In genomic region chr10:75222611-75222998, GRCm38 (mm10) we compare ENCODE assay signal across 9 mouse cellular contexts. TPM values are rescaled to one million over a fixed set of nuclear protein-coding genes. Genes with fewer than 3 reads are reported as not detected.
A peak's percentile ranks its signal among the peaks of the same experiment; 100 is the strongest.
DNase-seq lines count a peak whose midpoint lies in the region; ATAC-seq lines count a peak whose summit lies in the region.
"Had no signal": no experiment of that assay in that cellular context is flagged by ENCODE, and none has a peak within 500 bp of the region (broad histone marks: within the 10 kb centered on the region; RNA-seq: fewer than 3 reads in every experiment).

No protein-coding gene starts in this region.

- no peaks in the 10 kb centered on the region for H3K4me1 ChIP-seq in forebrain, embryonic 11.5 days (replicated peaks; ENCODE audit: control insufficient read depth, insufficient read depth, low read length)
- H3K4me1 ChIP-seq in hindbrain, embryonic 11.5 days (replicated peaks; ENCODE audit: control insufficient read depth, insufficient read depth, low read length): no peaks in the 10 kb centered on the region

- no peaks in the 10 kb centered on the region for H3K36me3 ChIP-seq in forebrain, embryonic 11.5 days (ENCODE audit: control insufficient read depth, insufficient read depth, low read length)
- H3K36me3 ChIP-seq in hindbrain, embryonic 11.5 days (ENCODE audit: control insufficient read depth, insufficient read depth, low read length): no peaks in the 10 kb centered on the region

- H3K9ac ChIP-seq in forebrain, embryonic 11.5 days (ENCODE audit: low read length): no peak overlapping the region
- H3K9ac ChIP-seq in hindbrain, embryonic 11.5 days (ENCODE audit: low read depth, low read length): no peak overlapping the region

- no peaks in the 10 kb centered on the region for H3K27me3 ChIP-seq in forebrain, embryonic 11.5 days (ENCODE audit: control insufficient read depth, insufficient read depth, low read length)
- H3K27me3 ChIP-seq in hindbrain, embryonic 11.5 days (ENCODE audit: control insufficient read depth, insufficient read depth, low read length): no peaks in the 10 kb centered on the region

- ATAC-seq in frontal cortex, adult (ENCODE audit: low TSS enrichment): peak; percentile 88
- ATAC-seq in granulocyte monocyte progenitor cell, adult 5-6 weeks (replicated peaks; ENCODE audit: poor library complexity, severe bottlenecking): peak; percentile 87
- no peak for ATAC-seq in forebrain, embryonic 11.5 days (replicated peaks; ENCODE audit: low FRiP score)
- ATAC-seq in hindbrain, embryonic 11.5 days (ENCODE audit: low FRiP score): no peak

- 87% methylated on average over 5 of the region's 5 CpGs for WGBS in forebrain, embryonic 11.5 days
- 90% methylated on average over 5 of the region's 5 CpGs for WGBS in hindbrain, embryonic 11.5 days

- H3K27ac ChIP-seq in forebrain, embryonic 11.5 days (ENCODE audit: low read depth, low read length): no peak overlapping the region
- no peak overlapping the region for H3K27ac ChIP-seq in hindbrain, embryonic 11.5 days (ENCODE audit: low read depth, low read length)

- no peak overlapping the region for H3K4me2 ChIP-seq in forebrain, embryonic 11.5 days (ENCODE audit: low read depth, low read length, severe bottlenecking)
- H3K4me2 ChIP-seq in hindbrain, embryonic 11.5 days (replicated peaks; ENCODE audit: low read depth, low read length): no peak overlapping the region

- H3K4me3 ChIP-seq in forebrain, embryonic 11.5 days (ENCODE audit: low read depth, low read length): no peak overlapping the region
- no peak overlapping the region for H3K4me3 ChIP-seq in hindbrain, embryonic 11.5 days (ENCODE audit: low read depth, low read length)

- H3K9me3 ChIP-seq in forebrain, embryonic 11.5 days (ENCODE audit: control insufficient read depth, low read length): no peaks in the 10 kb centered on the region
- H3K9me3 ChIP-seq in hindbrain, embryonic 11.5 days (ENCODE audit: control insufficient read depth, low read length): no peaks in the 10 kb centered on the region

- no peak for DNase-seq in frontal cortex, postnatal 14 days (ENCODE audit: low spot score in 2 of 2)
- DNase-seq in 416B (ENCODE audit: low read depth): peak; percentile 48
- peak; percentile 47 for DNase-seq in lung, postnatal 36 days
- no peak for DNase-seq in forebrain, embryonic 11.5 days (ENCODE audit: low spot score)
- no peak for DNase-seq in hindbrain, embryonic 11.5 days (ENCODE audit: low spot score)
- no peak for DNase-seq in kidney, adult 11 months
- DNase-seq: cerebellum, postnatal 10 days had no signal

RNA-seq across cellular contexts. Expression of gene Specc1l, which starts 10.7 kb away (rescaled TPM):
- total RNA-seq in granulocyte monocyte progenitor cell, adult 5-6 weeks (2014; fragmentation: Nextera tagmentation): 23.6 and 25.4 TPM in 2 replicates
- 26.3 and 29.8 TPM in 2 replicates for total RNA-seq in granulocyte monocyte progenitor cell, adult 5-6 weeks (2017)
- polyA plus RNA-seq in forebrain, embryonic 11.5 days (2014; fragmentation: Nextera tagmentation; extraction: Ambion mirVana): 29.0 and 29.4 TPM in 2 replicates
- polyA plus RNA-seq in hindbrain, embryonic 11.5 days (2014; fragmentation: Nextera tagmentation; extraction: Ambion mirVana): 21.5 and 27.3 TPM in 2 replicates

Comparison
In these comparisons a context has a peak if more than half of its experiments do, and no peak if none do; other contexts are left out.
1. ATAC-seq: peak in frontal cortex, adult (single experiment) and granulocyte monocyte progenitor cell, adult 5-6 weeks (single experiment); none in forebrain, embryonic 11.5 days (single experiment) and hindbrain, embryonic 11.5 days (single experiment).
2. DNase-seq: peak in 416B (single experiment) and lung, postnatal 36 days (single experiment); none in frontal cortex, postnatal 14 days (0 of 2), forebrain, embryonic 11.5 days (single experiment), hindbrain, embryonic 11.5 days (single experiment) and kidney, adult 11 months (single experiment).